Mouse (Mus musculus) left cerebral cortex, adult 8-10 months (tissue): ENCODE data around the gene Zfp882. TPM values are rescaled to one million over a fixed set of nuclear protein-coding genes. Genes with fewer than 3 reads are reported as not detected.
"Not testable (repeated sequence)": the region's sequence is repeated elsewhere in the genome, so short reads cannot be mapped to it uniquely, and the experiment has no call there.

Source experiments
- DNase-seq, 2 experiments: peaks; one replicate each; pipeline ENCODE4 v3.0.0; 2022; ENCODE audit warnings: low spot score in 2 of 2
- total RNA-seq, 4 experiments: library from RNA; stranded (reverse); gene quantifications; 2 replicates each; pipeline ENCODE4 v1.2.4; 2022

Gene Zfp882
- total RNA-seq, 4 experiments from 2014 or later, result 10.7 to 15.0 (median 13.4) TPM

GRCm38 (mm10) chr8:71952489-71952888 lies 44.1 kb downstream of the Zfp882 start:
- no peak for DNase-seq

- not testable (repeated sequence) for DNase-seq
These were observed 44.7 kb downstream of the Zfp882 start for GRCm38 (mm10) chr8:71952961-71953700.

GRCm38 (mm10) chr8:71954666-71955065 lies 46.3 kb downstream of the Zfp882 start:
- DNase-seq, result no peak

GRCm38 (mm10) chr8:71960483-71960882 lies 52.1 kb downstream of the Zfp882 start:
- no peak for DNase-seq

- no peak for DNase-seq
These were observed 53.4 kb downstream of the Zfp882 start for GRCm38 (mm10) chr8:71961796-71962195.

- no peak for DNase-seq
These were observed 55.6 kb downstream of the Zfp882 start for GRCm38 (mm10) chr8:71964051-71964450.

- no peak for DNase-seq
These were observed 56.8 kb downstream of the Zfp882 start for GRCm38 (mm10) chr8:71965166-71965565.

Other genes with a start within 250 kb of the Zfp882 start
- 100 to 1,000 TPM; 237 to 269 (median 246) TPM for gene Unc13a, start 236.9 kb upstream of the Zfp882 start, total RNA-seq
- 1 to 10 TPM; 4.4 to 7.3 (median 6.1) TPM for gene Jak3, start 232.3 kb upstream of the Zfp882 start, total RNA-seq
- gene Insl3, start 219.4 kb upstream of the Zfp882 start, total RNA-seq, result 1 to 10 TPM; 1.4 to 3.2 (median 2.1) TPM
- gene B3gnt3, start 206.8 kb upstream of the Zfp882 start, total RNA-seq, result under 1 TPM; 0.41 to 0.88 (median 0.70) TPM
- gene Fcho1, start 182.9 kb upstream of the Zfp882 start, total RNA-seq, result 100 to 1,000 TPM; 150 to 181 (median 159) TPM
- 10 to 100 TPM in 3 of 4 experiments, 1 to 10 TPM in 1; 9.2 to 14.0 (median 11.0) TPM for gene Zfp709, start 26.6 kb upstream of the Zfp882 start, total RNA-seq
- gene Zfp617, start within 50 bp of the Zfp882 start, total RNA-seq, result 10 to 100 TPM; 27.2 to 38.2 (median 32.1) TPM
- 10 to 100 TPM; 13.0 to 23.1 (median 19.1) TPM for gene Zfp961, start 42.4 kb downstream of the Zfp882 start, total RNA-seq
- gene Cyp4f18, start 101.0 kb downstream of the Zfp882 start, total RNA-seq, result not detected
- gene Olfr372, start 132.6 kb downstream of the Zfp882 start, total RNA-seq, result not detected
- not detected for gene Olfr373, start 174.6 kb downstream of the Zfp882 start, total RNA-seq
- under 1 TPM in 1 of 4 experiments, not detected in 3; 0.05 TPM for gene Olfr374, start 198.4 kb downstream of the Zfp882 start, total RNA-seq
- gene Tpm4, start 226.4 kb downstream of the Zfp882 start, total RNA-seq, result 10 to 100 TPM; 24.2 to 31.4 (median 26.1) TPM